Mouse (Mus musculus) CH12.LX (cell line): ENCODE data around the gene Gm17018. TPM values are rescaled to one million over a fixed set of nuclear protein-coding genes. Genes with fewer than 3 reads are reported as not detected.

ENCODE experiments used
- DNase-seq: peaks from one replicate; pipeline ENCODE4 v3.0.0-alpha.2; 2013; ENCODE audit errors: extremely low read depth
- H3K27ac ChIP-seq: 2 replicates; pipeline ENCODE4 v1.5.1; 2012; ENCODE audit warnings: low read depth, mild to moderate bottlenecking, control low read depth, moderate library complexity; ENCODE audit not compliant: insufficient read depth
- H3K27me3 ChIP-seq: replicated peaks from 2 replicates; pipeline ENCODE3; 2012; ENCODE audit warnings: inconsistent platforms
- H3K36me3 ChIP-seq, 2 experiments: replicated peaks in 1 of 2; 2 replicates each; pipeline versions ENCODE3 to v1.6.1; 2012; ENCODE audit warnings: inconsistent platforms in 1 of 2, low read length in 1 of 2, mild to moderate bottlenecking in 1 of 2, mixed read lengths in 1 of 2, moderate library complexity in 1 of 2; ENCODE audit not compliant: control insufficient read depth in 1 of 2, insufficient read depth in 1 of 2
- H3K4me1 ChIP-seq, 2 experiments: 2 replicates each; pipeline ENCODE4 v1.6.1; 2012; ENCODE audit warnings: inconsistent platforms in 1 of 2, moderate library complexity in 1 of 2; ENCODE audit not compliant: insufficient read depth in 2 of 2, control insufficient read depth in 1 of 2
- H3K4me2 ChIP-seq: 2 replicates; pipeline ENCODE4 v1.6.1; 2012; ENCODE audit warnings: low read depth, mild to moderate bottlenecking, control low read depth; ENCODE audit not compliant: poor library complexity, insufficient read depth, severe bottlenecking
- H3K4me3 ChIP-seq, 3 experiments: fragments of 150-350 bp in 1 of 3; sonication (generic) in 1 of 3; replicated peaks in 1 of 3; 2 replicates each; pipeline versions ENCODE3 to v1.5.1; 2011 to 2012; ENCODE audit warnings: low read depth in 2 of 3, low read length in 2 of 3, mild to moderate bottlenecking in 2 of 3, moderate library complexity in 2 of 3, control low read depth in 1 of 3, improper control_type of control experiment in 1 of 3, inconsistent platforms in 1 of 3, mixed read lengths in 1 of 3; ENCODE audit not compliant: poor library complexity in 1 of 3
- H3K79me2 ChIP-seq: replicated peaks from 2 replicates; pipeline ENCODE4 v1.6.1; 2012; ENCODE audit warnings: mild to moderate bottlenecking, moderate library complexity; ENCODE audit not compliant: control insufficient read depth, poor library complexity, insufficient read depth, severe bottlenecking; ENCODE audit errors: extremely low read depth
- H3K9ac ChIP-seq: 2 replicates; pipeline ENCODE4 v1.6.1; 2012; ENCODE audit warnings: low read depth, mild to moderate bottlenecking, control low read depth, moderate library complexity; ENCODE audit not compliant: insufficient read depth
- H3K9me3 ChIP-seq: replicated peaks from 2 replicates; pipeline ENCODE3; 2012; ENCODE audit warnings: low read length, inconsistent platforms, mixed read lengths
- CTCF ChIP-seq, 2 experiments: IDR thresholded peaks in 1 of 2; conservative IDR thresholded peaks in 1 of 2; 2 replicates each; pipeline ENCODE4 v1.5.1; 2011 to 2012; ENCODE audit warnings: low read depth in 2 of 2, low read length in 2 of 2, improper control_type of control experiment in 1 of 2, inconsistent platforms in 1 of 2, mild to moderate bottlenecking in 1 of 2, moderate library complexity in 1 of 2
- GABPA ChIP-seq: IDR thresholded peaks from 2 replicates; pipeline ENCODE4 v1.6.1; 2012; ENCODE audit warnings: low read depth, low read length, improper control_type of control experiment, inconsistent platforms; ENCODE audit not compliant: insufficient replicate concordance
- HCFC1 ChIP-seq: IDR thresholded peaks from 2 replicates; pipeline ENCODE4 v1.6.1; 2012; ENCODE audit warnings: low read depth, mild to moderate bottlenecking, inconsistent platforms, low read length, improper control_type of control experiment
- JUN ChIP-seq: IDR thresholded peaks from 2 replicates; pipeline ENCODE4 v1.6.1; 2011; ENCODE audit warnings: low read depth, mild to moderate bottlenecking, low read length, improper control_type of control experiment, moderate library complexity; ENCODE audit not compliant: insufficient read depth
- MAX ChIP-seq: IDR thresholded peaks from 2 replicates; pipeline ENCODE4 v1.6.1; 2011; ENCODE audit warnings: low read length, improper control_type of control experiment
- MAZ ChIP-seq: IDR thresholded peaks from 2 replicates; pipeline ENCODE4 v1.6.1; 2012; ENCODE audit warnings: low read depth, mild to moderate bottlenecking, inconsistent platforms, low read length, improper control_type of control experiment, moderate library complexity
- MEF2A ChIP-seq: IDR thresholded peaks from 2 replicates; pipeline ENCODE4 v1.6.1; 2014; ENCODE audit warnings: low read depth, mild to moderate bottlenecking, inconsistent platforms, low read length, improper control_type of control experiment, borderline replicate concordance
- MYC ChIP-seq: IDR thresholded peaks from 2 replicates; pipeline ENCODE4 v1.6.1; 2011; ENCODE audit warnings: low read depth, mild to moderate bottlenecking, improper control_type of control experiment, low read length
- RCOR1 ChIP-seq: conservative IDR thresholded peaks from 2 replicates; pipeline ENCODE4 v1.6.1; 2012; ENCODE audit warnings: low read depth, mild to moderate bottlenecking, inconsistent platforms, low read length, improper control_type of control experiment
- SIN3A ChIP-seq: IDR thresholded peaks from 2 replicates; pipeline ENCODE4 v1.6.1; 2012; ENCODE audit warnings: low read length, improper control_type of control experiment, inconsistent platforms
- SMC3 ChIP-seq: IDR thresholded peaks from 2 replicates; pipeline ENCODE4 v1.6.1; 2011; ENCODE audit warnings: low read depth, low read length, improper control_type of control experiment
- USF1 ChIP-seq: IDR thresholded peaks from 2 replicates; pipeline ENCODE4 v1.6.1; 2014; ENCODE audit warnings: low read depth, mild to moderate bottlenecking, inconsistent platforms, low read length, improper control_type of control experiment
- ZMIZ1 ChIP-seq: IDR thresholded peaks from 2 replicates; pipeline ENCODE4 v1.6.1; 2012; ENCODE audit warnings: low read depth, mild to moderate bottlenecking, inconsistent platforms, low read length, improper control_type of control experiment
- dilution Hi-C: fragments of 300-500 bp; cut with MboI; formaldehyde crosslinking; loops from 2 replicates; pipeline ENCODE4 v1.14.3; 2020; ENCODE audit warnings: low sequenced_read_pairs; ENCODE audit not compliant: extremely low pct_unique_long_range_greater_than_20kb, extremely low pct_ligation_motif_present
- in situ Hi-C: fragments of 300-500 bp; cut with MboI; formaldehyde crosslinking; loops from 3 replicates; pipeline ENCODE4 v1.14.3; 2019; ENCODE audit warnings: low sequenced_read_pairs, low pct_ligation_motif_present, low pct_unique_long_range_greater_than_20kb, mixed read lengths
- polyA plus RNA-seq: library from polyadenylated mRNA; unstranded; fragments of >175 nt; gene quantifications from 2 replicates; pipeline ENCODE4 v1.2.1, GENCODE M21; 2012; ENCODE audit warnings: low read depth; ENCODE audit not compliant: insufficient read length
- total RNA-seq, 2 experiments: library from RNA; depleted of rRNA; stranded (reverse); fragments of 300-350 nt in 1 of 2; fragments of >200 nt in 1 of 2; gene quantifications; 2 replicates each; pipeline ENCODE4 v1.2.3; 2012 to 2014

Gm17018 gene
- total and polyA plus RNA-seq, 3 experiments, result 18.5 to 40.4 (median 34.4) TPM

GRCm38 (mm10) chr19:45577141-45577750 lies 16.8 kb downstream of the Gm17018 start:
- Histone ChIP-seq H3K27me3 (no peaks in the 10 kb centered on the region), H3K9me3 (peaks cover 2% of the 10 kb centered on the region), H3K4me3 (no peak overlapping the region), H3K79me2 (no peaks in the 10 kb centered on the region), H3K4me2 (no peak overlapping the region), H3K36me3 (peaks cover 45 to 90% of the 10 kb centered on the region in 2 experiments), H3K9ac (no peak overlapping the region), H3K27ac (no peak overlapping the region), H3K4me1 (peaks cover 0 to 19% of the 10 kb centered on the region in 2 experiments; a peak in 2 of 4 replicates)
- no peak for DNase-seq
- in situ Hi-C loops (no loop called here), dilution Hi-C loops (no loop called here)
- TF ChIP-seq RCOR1, result no peak
- no peak for TF ChIP-seq JUN
- TF ChIP-seq SMC3, result no peak
- no peak for TF ChIP-seq USF1

- in situ Hi-C loops, result no loop called here
- no peak overlapping the region for H3K9ac ChIP-seq
- no peak overlapping the region for H3K4me3 ChIP-seq
- no peaks in the 10 kb centered on the region for H3K79me2 ChIP-seq
- H3K4me1 ChIP-seq, result peaks cover 0 to 19% of the 10 kb centered on the region in 2 experiments; a peak in 2 of 4 replicates
- dilution Hi-C loops, result no loop called here
- TF ChIP-seq HCFC1, result no peak
- no peak for TF ChIP-seq SIN3A
- TF ChIP-seq JUN, result no peak
- no peak for TF ChIP-seq ZMIZ1
- TF ChIP-seq CTCF (conservative IDR thresholded peaks at IDR 0.05 in 1 of 2, IDR thresholded peaks at IDR 0.05 in 1 of 2; ENCODE audit: low read depth in 2 of 2, low read length in 2 of 2), result no peak
- no peak for TF ChIP-seq MAX
- no peak for TF ChIP-seq MEF2A
- no peaks in the 10 kb centered on the region for H3K27me3 ChIP-seq
- no peak for DNase-seq
- H3K36me3 ChIP-seq, result peaks cover 36 to 87% of the 10 kb centered on the region in 2 experiments
- no peak overlapping the region for H3K4me2 ChIP-seq
- no peak overlapping the region for H3K27ac ChIP-seq
- H3K9me3 ChIP-seq, result peaks cover 2% of the 10 kb centered on the region
Measured at GRCm38 (mm10) chr19:45578976-45579375, 18.6 kb downstream of the Gm17018 start.

- Histone ChIP-seq H3K4me1 (peaks cover under 1 to 17% of the 10 kb centered on the region in 2 experiments), H3K4me2 (no peak overlapping the region), H3K27ac (no peak overlapping the region), H3K79me2 (no peaks in the 10 kb centered on the region), H3K36me3 (peaks cover 34 to 86% of the 10 kb centered on the region in 2 experiments), H3K4me3 (no peak overlapping the region), H3K9me3 (peaks cover 2% of the 10 kb centered on the region), H3K27me3 (no peaks in the 10 kb centered on the region), H3K9ac (no peak overlapping the region)
- dilution Hi-C loops, result no loop called here
- TF ChIP-seq MAZ (no peak), GABPA (no peak), MYC (no peak)
- in situ Hi-C loops, result no loop called here
- DNase-seq, result no peak
Measured at GRCm38 (mm10) chr19:45579416-45579815, 19.0 kb downstream of the Gm17018 start.
